Mouse (Mus musculus): ENCODE results near the gene Wwox. TPM values are rescaled to one million over a fixed set of nuclear protein-coding genes. Genes with fewer than 3 reads are reported as not detected.

Wwox gene
- total RNA-seq, 2 experiments from 2014 or later: 14.2 to 14.3 TPM

DNA sequence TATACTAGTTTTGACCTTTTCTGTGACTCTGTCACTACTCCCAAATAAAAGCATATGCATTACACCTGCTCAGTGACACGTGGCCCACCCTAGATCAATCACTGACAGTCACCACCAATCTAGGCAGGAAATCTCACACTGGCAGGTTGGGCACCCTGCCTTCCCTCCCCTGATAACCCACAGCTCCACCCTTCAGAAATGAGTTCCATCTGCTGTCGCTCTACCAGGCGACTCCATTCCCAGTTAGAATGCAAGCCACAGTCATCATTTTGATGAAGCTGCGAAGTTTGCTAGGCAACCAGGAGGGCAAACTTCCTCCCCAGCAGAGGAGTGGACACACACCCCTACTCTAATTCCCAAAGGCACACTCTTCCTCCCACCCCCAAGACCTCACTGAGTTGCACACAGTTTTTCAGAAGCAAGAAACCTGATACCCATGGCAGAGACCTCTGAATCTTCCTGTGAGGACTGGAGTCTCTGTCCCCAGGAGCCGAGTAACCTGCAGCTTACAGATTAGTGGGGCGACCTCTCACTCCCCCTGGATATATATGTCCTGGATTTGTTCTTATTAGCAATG is 238.2 kb downstream of the Wwox start:
- no peak for TF ChIP-seq CTCF (conservative IDR thresholded peaks at IDR 0.05)
- no peak for DNase-seq (ENCODE audit: low spot score in 2 of 2)
- Histone ChIP-seq H3K27ac (no peak overlapping the region), H3K4me3 (no peak overlapping the region)

DNA sequence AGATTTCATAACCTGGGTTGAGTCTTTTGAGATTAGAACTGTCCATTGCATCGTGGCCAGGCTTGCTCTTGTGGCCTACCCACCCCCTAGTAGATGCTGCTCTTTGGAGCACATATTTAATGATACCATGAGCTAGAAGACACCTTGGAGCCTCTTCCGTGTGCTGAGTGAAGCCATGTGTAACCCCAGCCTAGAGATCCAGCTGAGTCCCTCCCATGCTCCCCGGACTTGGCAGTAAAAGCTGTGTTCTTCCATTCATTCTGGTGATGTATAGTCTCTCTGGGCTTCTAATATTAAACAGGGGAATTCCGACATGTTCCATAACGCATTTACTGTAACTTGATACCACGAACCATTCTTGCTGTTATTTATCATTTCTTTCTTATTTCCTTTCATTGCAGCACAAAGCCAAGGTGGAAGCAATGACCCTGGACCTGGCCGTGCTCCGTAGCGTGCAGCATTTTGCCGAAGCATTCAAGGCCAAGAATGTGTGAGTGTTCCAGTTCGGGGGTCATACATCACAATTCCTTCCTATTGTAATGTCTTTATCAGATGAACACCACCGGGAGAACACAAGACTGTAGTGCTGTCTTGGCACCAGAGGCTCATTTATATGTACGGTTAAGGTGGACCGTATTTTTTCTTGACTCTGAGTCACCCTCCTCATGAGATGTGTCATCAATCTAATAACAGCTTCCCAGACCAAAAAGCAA is 240.1 kb downstream of the Wwox start:
- DNase-seq (ENCODE audit: low spot score in 2 of 2): no peak
- no peak overlapping the region for H3K27ac ChIP-seq
- H3K4me3 ChIP-seq: no peak overlapping the region
- TF ChIP-seq CTCF (conservative IDR thresholded peaks at IDR 0.05): no peak

DNA sequence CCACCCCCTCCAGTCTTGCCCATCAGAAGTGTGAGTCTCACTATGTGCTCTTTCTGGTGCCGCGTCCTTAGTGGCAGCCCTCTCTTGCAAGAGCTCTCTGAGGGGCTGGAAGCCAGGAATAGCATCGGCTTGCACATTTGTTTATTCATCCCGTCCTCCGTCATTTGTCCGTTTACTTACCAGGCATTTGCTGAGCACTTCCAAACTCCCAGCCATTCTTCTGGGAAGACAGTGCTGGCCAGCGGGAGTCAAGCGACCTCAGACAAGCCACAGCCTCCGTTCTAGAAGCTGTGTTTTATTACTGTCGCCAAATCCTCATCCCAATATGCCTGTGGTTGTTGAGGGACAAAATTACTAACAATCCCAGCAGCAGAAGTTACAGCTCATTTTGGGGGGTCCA is 241.7 kb downstream of the Wwox start:
- TF ChIP-seq CTCF (conservative IDR thresholded peaks at IDR 0.05): no peak
- H3K4me3 ChIP-seq: no peak overlapping the region
- no peak for DNase-seq (ENCODE audit: low spot score in 2 of 2)

DNA sequence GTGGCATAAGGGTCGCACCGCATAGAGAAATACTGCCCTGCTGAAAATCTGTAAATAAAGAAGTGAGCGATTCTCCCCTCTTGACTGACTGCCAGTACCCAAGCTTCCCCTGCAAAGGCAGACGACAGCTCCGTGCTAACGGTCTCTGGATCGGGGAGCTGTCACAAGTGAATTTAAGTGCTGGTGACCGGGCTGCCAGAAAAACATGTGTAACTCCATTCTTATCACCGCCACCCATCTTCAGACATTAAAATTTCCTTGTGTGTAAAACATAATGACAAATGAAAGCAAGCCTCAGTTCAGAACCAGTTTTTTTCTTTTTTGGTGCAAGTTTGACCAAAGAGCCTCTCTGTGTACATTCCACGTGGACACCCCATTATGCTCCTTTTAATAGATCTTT is 242.7 kb downstream of the Wwox start:
- no peak for TF ChIP-seq CTCF (conservative IDR thresholded peaks at IDR 0.05)
- Histone ChIP-seq H3K4me3 (no peak overlapping the region), H3K27ac (no peak overlapping the region)
- no peak for DNase-seq (ENCODE audit: low spot score in 2 of 2)

More for the DNA sequence above, 241.7 kb downstream of the Wwox start:
- no peak overlapping the region for H3K27ac ChIP-seq

DNA sequence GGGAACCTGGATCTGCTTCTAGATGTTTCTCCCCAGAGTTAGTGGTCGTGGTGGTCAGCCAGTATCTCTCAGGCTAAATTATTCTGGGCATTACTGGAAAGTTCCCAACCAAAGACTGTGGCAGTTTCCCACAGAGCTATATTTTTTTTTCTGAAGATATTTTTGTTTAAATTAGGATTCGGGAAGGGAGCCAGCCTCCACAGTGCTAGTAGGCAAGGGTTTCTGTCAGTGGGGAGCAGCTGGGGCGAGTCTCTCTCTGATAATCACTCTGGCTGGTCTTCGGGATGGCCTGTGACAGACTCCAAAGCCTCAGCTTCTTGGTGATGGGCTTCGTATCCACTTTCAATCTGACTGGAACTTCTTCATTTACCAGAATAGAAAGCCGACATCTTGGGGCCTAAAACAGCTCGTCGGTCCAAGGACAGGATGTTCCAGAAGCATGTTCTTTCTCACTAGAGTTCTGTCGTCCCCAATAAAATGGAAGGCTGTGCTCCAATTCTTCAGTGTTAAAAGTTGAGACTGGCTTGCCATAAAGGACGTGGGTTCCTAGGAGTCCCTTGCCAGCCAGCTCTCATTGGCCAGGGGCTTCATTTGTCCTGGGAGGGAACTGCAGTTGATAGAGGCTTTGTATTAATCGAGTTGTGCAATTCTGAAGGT is 244.7 kb downstream of the Wwox start:
- DNase-seq (ENCODE audit: low spot score in 2 of 2): no peak
- H3K4me3 ChIP-seq: no peak overlapping the region
- no peak for TF ChIP-seq CTCF (conservative IDR thresholded peaks at IDR 0.05)
- H3K27ac ChIP-seq: no peak overlapping the region; the same call in 1 of the 2 replicates

DNA sequence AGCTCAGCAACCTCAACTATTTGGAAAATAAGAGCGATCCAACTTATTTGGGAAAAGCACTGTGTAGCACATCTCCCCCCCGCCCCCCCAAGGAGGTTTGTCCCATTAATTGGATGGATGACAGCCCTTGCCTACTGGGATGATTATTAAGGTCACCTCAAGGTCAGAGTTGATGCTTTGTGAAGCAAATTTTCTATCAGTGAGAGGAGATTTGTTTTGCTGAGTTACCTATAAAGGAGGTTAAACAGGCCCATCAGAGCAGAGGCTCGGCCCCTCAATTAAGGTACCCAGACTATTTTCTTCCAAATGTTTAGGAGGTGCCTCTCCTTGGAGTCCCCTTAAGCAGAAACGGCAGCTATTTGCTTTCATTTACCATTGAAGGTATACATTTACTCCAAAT is 247.0 kb downstream of the Wwox start:
- Histone ChIP-seq H3K27ac (no peak overlapping the region), H3K4me3 (no peak overlapping the region)
- TF ChIP-seq CTCF (conservative IDR thresholded peaks at IDR 0.05): no peak
- DNase-seq (ENCODE audit: low spot score in 2 of 2): no peak

DNA sequence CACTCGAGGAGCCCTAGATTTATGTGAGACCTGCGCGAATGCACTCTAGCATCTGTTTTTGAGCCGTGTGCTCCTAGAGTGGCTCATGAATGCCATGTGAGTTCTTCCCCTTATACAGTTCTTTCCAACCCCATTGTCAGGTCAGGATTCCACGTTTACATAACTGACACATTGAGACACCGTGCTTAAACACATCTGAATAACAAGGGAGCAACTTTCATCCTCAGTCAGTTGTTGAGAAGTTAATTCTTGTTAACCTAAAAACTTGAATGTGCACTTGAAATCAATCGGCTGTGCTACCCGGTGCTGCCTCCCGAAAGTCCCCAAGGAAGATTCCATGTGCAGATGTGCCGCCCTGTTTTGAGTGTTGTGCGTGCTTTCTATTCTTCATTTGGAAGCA is 249.3 kb downstream of the Wwox start:
- H3K27ac ChIP-seq: no peak overlapping the region
- no peak for DNase-seq (ENCODE audit: low spot score in 2 of 2)
- no peak for TF ChIP-seq CTCF (conservative IDR thresholded peaks at IDR 0.05)
- no peak overlapping the region for H3K4me3 ChIP-seq

DNA sequence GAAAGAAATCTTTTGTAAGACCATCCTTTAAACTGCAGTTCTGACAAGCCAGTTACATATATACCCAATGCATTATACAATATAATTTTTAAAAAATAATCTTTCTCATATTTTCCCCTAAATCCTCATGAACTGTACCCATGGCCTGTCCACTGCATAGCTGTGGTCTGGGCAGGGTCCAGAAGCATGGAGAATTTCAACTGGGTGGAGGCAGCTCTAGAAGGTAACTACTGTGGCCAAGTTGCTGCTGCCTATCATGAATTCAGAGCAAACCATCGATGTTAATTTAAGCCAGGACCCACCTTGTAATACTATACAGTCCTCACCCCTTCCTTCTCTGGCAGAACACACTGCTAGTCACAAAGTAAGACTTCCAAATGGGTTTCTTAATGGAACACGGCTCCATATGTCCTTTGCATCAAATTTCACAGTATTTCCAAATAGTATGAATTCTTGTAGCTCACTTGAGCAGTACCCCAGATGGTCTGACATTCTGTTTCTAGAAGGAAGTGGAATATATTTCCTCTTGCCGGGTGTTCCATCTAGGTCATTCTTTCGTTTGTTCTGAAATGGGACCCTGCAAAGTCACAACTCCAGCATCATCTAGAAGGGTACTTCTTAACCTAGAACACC is 255.2 kb downstream of the Wwox start:
- DNase-seq (ENCODE audit: low spot score in 2 of 2): peak in 1 of 2 experiments; percentile 28
- Histone ChIP-seq H3K27ac (no peak overlapping the region), H3K4me3 (no peak overlapping the region)
- no peak for TF ChIP-seq CTCF (conservative IDR thresholded peaks at IDR 0.05)

DNA sequence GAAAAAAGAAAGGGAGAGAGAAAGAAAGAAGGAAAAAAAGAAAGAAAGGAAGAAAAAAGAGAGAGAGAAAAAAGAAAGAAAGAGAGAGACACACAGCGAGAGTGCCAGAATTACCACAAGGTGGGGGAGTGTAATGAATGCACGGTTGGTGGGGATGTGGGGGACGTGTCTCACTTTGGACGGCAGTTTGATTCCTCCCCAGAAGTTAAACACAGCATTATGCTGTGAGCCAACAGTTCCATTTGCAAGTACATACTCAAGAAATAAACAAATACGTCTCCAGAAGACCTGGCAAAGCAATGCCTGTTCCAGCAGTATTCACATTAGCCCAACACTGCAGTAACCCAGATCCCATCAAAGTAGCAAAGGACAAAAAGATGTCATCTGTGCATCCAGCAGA is 264.1 kb downstream of the Wwox start:
- TF ChIP-seq CTCF (conservative IDR thresholded peaks at IDR 0.05): no peak
- no peak overlapping the region for H3K27ac ChIP-seq

DNA sequence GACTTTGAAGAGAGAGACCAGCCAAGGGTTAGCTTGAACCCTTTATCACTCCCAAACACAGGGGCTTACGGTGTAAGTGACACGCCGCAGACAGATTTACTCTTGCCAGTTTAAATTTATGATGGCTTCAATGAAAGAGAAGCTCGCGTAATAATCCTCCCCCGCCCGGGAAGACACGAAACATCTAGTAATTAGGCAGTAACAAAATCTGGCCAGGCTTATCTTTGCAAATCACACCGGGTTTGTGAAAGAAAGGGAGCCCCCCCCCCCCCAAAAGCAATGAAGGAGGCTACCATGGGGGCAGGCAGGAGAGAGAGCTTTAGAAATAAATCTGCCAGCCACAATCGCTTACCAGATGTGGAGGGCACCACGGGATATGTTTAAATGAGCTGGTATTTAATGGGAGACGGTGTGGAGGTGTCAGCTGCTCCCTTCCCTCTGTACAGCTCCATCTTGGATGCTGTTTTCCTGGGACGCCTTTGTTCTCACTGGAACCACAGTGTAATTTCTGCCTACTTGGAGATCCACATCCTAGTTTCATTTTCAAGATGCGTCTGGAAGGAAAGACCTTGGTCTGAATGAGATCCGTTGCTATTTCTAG is 268.2 kb downstream of the Wwox start:
- no peak for TF ChIP-seq CTCF (conservative IDR thresholded peaks at IDR 0.05)
- DNase-seq (ENCODE audit: low spot score in 2 of 2): no peak
- Histone ChIP-seq H3K27ac (no peak overlapping the region), H3K4me3 (no peak overlapping the region)

More for the DNA sequence above, 264.1 kb downstream of the Wwox start:
- no peak overlapping the region for H3K4me3 ChIP-seq
- DNase-seq (ENCODE audit: low spot score in 2 of 2): no peak

DNA sequence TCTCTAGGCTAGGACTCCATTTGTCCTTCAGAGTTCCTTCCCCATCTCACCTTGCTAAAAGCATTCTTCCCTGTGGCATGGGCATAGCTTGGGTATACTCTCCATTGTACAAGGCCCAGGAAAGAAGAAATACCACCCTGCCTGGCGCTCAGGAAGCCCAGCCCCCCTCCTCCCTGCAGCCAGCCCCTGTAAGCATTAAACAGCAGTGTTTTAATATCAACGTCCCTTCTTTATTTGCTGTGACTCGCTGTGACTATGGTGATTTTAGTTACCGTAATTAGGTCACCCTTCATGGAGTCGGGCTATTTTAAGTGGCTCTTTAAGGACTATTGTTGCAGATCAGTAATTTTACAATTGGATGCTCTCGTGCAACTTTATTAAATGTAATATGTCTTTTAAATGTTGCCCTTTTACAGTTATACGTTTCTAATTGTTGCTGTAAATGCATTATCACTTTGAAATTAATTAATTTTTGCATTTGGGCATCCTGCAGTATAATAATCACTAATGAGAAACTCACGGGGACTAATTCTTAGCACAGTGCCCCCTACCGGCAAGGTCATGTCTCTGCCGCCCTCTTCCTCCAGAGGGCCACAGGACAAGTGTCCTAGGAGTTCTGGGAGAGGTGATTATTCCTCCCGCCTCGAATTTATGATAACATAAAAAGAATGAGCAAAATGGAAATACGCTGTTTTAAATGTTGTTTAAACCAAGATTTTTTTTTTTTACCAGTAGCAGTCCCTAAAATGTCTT is 276.0 kb downstream of the Wwox start:
- TF ChIP-seq CTCF (conservative IDR thresholded peaks at IDR 0.05): peak; percentile 85
- peak in 1 of 2 experiments; percentile 21 for DNase-seq (ENCODE audit: low spot score in 2 of 2)
- Histone ChIP-seq H3K4me3 (no peak overlapping the region), H3K27ac (no peak overlapping the region)

DNA sequence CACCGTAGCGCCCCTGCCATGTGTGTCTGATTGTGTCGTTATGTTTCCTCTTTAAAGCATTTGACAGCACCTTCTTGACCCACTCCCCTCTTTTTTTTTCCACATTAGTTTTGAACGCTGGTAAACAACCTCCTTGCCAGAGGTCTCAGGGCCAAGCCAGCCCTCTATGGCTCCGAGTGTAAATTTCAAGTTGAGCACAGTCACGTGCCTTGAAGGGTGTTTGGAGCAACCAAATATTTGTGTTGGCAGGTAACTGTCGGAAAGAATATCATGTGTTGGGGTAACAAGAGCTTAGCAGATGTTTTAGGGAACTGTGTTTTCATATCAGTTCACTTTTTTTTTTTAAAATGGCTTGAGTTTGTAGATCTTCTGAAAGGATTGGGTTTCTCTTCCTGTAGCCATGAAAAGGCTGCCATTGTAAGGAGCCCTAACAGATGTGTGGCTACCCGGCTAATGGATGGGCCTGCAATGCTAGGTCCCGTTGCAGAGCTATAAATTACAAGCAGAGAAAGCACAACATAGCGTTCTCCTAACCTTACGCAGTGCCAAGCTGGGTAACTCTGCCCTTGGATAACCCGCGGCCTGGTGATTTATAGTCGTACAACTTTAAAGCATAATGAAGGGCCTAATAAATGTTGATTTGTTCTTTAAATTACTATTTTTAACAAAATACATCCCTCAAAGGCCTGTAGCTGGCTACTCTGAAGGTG is 277.2 kb downstream of the Wwox start:
- Histone ChIP-seq H3K4me3 (no peak overlapping the region), H3K27ac (no peak overlapping the region)
- no peak for DNase-seq (ENCODE audit: low spot score in 2 of 2)
- TF ChIP-seq CTCF (conservative IDR thresholded peaks at IDR 0.05): no peak

Measured in layer of hippocampus, adult 2 months (tissue).